Mouse (Mus musculus) lung, embryonic 14.5 days (tissue): ENCODE measurements around the gene Eif3l. TPM values are rescaled to one million over a fixed set of nuclear protein-coding genes. Genes with fewer than 3 reads are reported as not detected.

Source experiments
- ATAC-seq: fragments of 200-750 bp; cut with Nextera tagmentation; 2 replicates; pipeline ENCODE4 v1.8.0; 2017; ENCODE audit warnings: mild to moderate bottlenecking, moderate TSS enrichment, moderate library complexity; ENCODE audit not compliant: insufficient read depth
- DNase-seq: peaks from one replicate; pipeline ENCODE4 v3.0.0-alpha.2; 2015
- H3K27ac ChIP-seq: fragments of 300-500 bp; sonication (generic); 2 replicates; pipeline ENCODE4 v1.5.1; 2014; ENCODE audit warnings: low read depth, mild to moderate bottlenecking, moderate library complexity
- H3K27me3 ChIP-seq: fragments of 300-500 bp; sonication (generic); 2 replicates; pipeline ENCODE4 v1.6.1; 2014; ENCODE audit warnings: low read length, control low read depth; ENCODE audit not compliant: insufficient read depth
- H3K36me3 ChIP-seq: fragments of 300-500 bp; sonication (generic); 2 replicates; pipeline ENCODE4 v1.6.1; 2014; ENCODE audit warnings: control low read depth; ENCODE audit not compliant: insufficient read depth
- H3K4me1 ChIP-seq: fragments of 300-500 bp; sonication (generic); 2 replicates; pipeline ENCODE4 v1.6.1; 2014; ENCODE audit warnings: antibody characterized with exemption, control low read depth; ENCODE audit not compliant: insufficient read depth
- H3K4me2 ChIP-seq: fragments of 300-500 bp; sonication (generic); 2 replicates; pipeline ENCODE4 v1.6.1; 2014; ENCODE audit warnings: mild to moderate bottlenecking
- H3K4me3 ChIP-seq: fragments of 300-500 bp; sonication (generic); 2 replicates; pipeline ENCODE4 v1.5.1; 2014; ENCODE audit warnings: low read depth, low read length
- H3K9ac ChIP-seq: fragments of 300-500 bp; sonication (generic); 2 replicates; pipeline ENCODE4 v1.6.1; 2014
- H3K9me3 ChIP-seq: fragments of 300-500 bp; sonication (generic); 2 replicates; pipeline ENCODE4 v1.6.1; 2016; ENCODE audit warnings: low read depth, low read length, control low read depth
- CTCF ChIP-seq: IDR thresholded peaks from 2 replicates; pipeline ENCODE4 v1.5.1; 2016; ENCODE audit warnings: antibody characterized with exemption, low read depth
- WGBS: fragments of 180-500 bp; shearing (Covaris S2); extraction: QIAGEN DNeasy Blood & Tissue Kit; methylation state at CpG from one replicate; pipeline ENCODE4 v1.1.7; 2014; 5-methylcytosine and 5-hydroxymethylcytosine counted together
- polyA plus RNA-seq: library from polyadenylated mRNA; unstranded; fragments of >200 nt; fragmentation: Nextera tagmentation; extraction: Ambion mirVana; gene quantifications from 2 replicates; pipeline ENCODE4 v1.2.1, GENCODE M21; 2014

The Eif3l gene
- polyA plus RNA-seq, 1 experiment from 2014 or later, result 243 TPM

DNA sequence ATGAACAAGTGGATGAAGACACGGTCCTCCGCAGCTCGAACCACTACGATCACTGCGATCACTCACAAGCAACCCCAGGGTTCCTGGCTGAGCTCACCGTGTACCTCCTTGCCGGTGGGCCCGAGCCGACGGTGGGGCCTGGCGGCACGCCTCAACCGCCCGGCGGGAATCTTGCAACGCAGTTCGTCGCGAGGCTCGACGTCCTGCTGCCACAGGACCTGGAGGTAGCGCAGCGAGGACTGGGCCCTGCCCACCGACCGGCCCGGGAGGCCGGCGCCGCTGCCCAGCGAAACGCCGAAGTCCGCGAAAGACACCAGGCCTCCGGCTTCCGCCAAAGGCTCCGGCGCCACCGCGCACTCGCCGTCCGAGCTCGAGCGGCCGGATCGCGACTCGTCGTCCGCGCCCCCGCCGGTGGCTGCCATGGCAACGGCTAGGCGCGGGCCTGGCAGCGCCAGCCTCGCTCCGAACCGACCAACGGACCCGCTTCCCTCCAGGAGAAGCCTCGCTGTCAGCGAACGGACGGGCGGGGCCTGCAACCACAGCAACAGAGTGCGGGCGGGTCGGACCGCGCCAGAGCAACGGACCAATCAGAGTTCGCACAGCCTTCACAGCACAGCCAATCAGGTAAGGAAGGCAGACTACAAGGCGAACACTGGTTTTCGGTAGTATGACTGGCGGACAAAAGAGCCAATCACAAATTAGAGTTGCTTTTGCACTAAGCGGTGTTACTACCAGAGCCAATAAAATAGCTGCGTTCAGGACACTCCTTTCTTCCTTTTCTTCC is 12.4 kb upstream of the Eif3l start, which contains the start of gene Ankrd54:
TSS of gene Ankrd54 (minus strand) at position 518 of the 784 bp plus-strand sequence.
- peak; percentile 99 for ATAC-seq
- H3K27ac ChIP-seq, result peak within 1 kb of the TSS; percentile 67
- H3K4me1 ChIP-seq, result 0 out of 2 replicates have a peak, but pooled peaks cover 5% of the 10 kb centered on the region
- peaks cover 32% of the 10 kb centered on the region for H3K36me3 ChIP-seq
- no peaks in the 10 kb centered on the region for H3K27me3 ChIP-seq
- no peak for TF ChIP-seq CTCF
- DNase-seq, result peak; percentile 100
- WGBS, result under 1% methylated on average over 79 of the region's 80 CpGs
- peak within 1 kb of the TSS; percentile 98 for H3K4me3 ChIP-seq
- H3K9ac ChIP-seq, result peak within 1 kb of the TSS; percentile 84
- H3K4me2 ChIP-seq, result peak within 1 kb of the TSS; percentile 78
- no peaks in the 10 kb centered on the region for H3K9me3 ChIP-seq

DNA sequence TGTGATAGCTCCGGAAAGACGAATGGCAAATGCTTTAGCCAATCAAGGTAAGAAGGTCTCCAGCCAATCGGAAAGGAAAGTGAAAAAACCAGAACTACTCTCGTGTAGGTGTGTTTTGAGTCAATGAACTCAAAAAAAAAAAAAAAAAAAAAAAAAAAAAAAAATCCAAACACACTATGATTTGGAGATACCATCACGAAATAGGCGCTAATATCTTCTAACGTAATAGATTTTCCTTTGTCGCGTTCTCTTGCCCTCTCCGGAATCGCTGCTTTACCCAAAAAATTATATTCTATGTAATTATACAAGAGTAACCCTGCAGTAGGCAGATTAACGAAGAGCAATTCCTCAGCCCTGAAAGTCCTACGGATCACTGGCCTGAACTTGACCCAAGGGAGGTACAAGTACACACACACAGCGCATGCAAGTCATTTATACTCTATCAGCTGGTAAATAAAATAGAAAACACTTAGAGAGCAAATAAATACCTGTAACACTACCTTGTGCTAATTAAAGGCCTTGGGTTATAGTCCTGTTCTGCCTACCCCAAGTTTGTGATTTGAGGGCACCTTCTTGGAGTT is 11.7 kb upstream of the Eif3l start:
- peak overlapping the region; percentile 36 for H3K4me3 ChIP-seq
- ATAC-seq (no peak), DNase-seq (no peak)
- H3K36me3 ChIP-seq, result peaks cover 26% of the 10 kb centered on the region
- peak overlapping the region; percentile 52 for H3K9ac ChIP-seq
- no peaks in the 10 kb centered on the region for H3K27me3 ChIP-seq
- H3K4me2 ChIP-seq, result peak overlapping the region; percentile 74
- 0 out of 2 replicates have a peak, but pooled peaks cover 5% of the 10 kb centered on the region for H3K4me1 ChIP-seq
- no peak overlapping the region for H3K27ac ChIP-seq
- no peaks in the 10 kb centered on the region for H3K9me3 ChIP-seq
- WGBS, result 10% methylated on average over 14 of the region's 14 CpGs
- TF ChIP-seq CTCF, result no peak

DNA sequence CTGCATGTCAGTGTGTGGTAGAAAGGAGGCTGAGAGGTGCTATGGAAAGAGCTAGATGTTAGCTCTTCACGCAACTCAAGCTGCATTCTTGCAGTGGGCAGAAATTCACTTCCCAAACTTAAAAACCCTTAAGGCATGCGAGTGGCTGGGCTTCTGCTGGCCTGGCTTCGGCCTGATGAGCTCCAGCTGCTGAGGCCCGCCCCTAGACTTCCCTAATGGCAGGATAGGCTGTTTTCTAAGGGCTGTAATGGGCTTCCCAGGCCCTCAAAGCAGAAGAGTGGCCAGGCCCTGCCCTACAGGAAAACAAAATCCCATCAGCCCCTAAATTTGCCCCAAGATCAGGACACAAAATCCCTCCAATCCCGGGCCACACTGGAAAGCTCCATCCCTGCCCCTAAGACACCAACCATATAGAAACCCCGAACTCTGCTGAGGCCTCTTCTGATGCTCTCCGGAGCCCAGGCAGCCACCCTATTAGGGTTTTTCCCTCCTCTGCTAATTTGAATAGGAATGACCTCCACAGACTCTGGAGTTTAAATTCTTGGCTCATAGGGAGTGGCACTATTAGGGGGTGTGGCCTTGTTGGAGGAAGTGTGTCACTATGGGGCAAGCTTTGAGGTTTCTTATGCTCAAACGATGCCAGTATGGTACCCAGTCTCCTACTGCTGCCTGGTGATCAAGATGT is 9.8 kb upstream of the Eif3l start:
- H3K27me3 ChIP-seq, result no peaks in the 10 kb centered on the region
- TF ChIP-seq CTCF, result no peak
- H3K9me3 ChIP-seq, result no peaks in the 10 kb centered on the region
- H3K4me2 ChIP-seq, result no peak overlapping the region
- ATAC-seq, result no peak
- H3K36me3 ChIP-seq, result peaks cover 7% of the 10 kb centered on the region
- peak; percentile 68 for DNase-seq
- H3K27ac ChIP-seq, result peak overlapping the region; percentile 77
- H3K4me1 ChIP-seq, result 0 out of 2 replicates have a peak, but pooled peaks cover 5% of the 10 kb centered on the region
- H3K4me3 ChIP-seq, result no peak overlapping the region
- WGBS, result 42% methylated on average over 8 of the region's 8 CpGs
- no peak overlapping the region for H3K9ac ChIP-seq

DNA sequence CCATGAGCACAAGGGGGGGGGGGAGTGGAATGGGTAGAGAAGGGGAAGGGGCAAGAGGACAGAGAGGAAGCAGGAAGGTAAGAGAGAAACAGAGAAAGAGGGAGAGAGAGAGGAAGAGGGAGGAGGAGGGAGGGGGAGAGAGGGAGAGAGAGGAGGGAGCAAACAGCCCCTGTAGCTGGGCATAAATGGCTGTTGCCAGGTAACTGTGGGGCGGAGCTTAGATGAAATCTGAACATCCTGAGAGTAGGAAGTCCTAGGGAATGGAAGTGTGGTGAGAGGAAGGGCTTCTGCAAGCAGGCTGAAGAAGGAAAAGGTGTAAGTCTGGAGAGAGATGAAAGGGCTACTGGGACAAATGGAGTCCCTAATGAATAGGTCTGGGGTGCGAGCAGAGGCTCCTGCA is 8.7 kb upstream of the Eif3l start:
- 23% methylated on average over 2 of the region's 2 CpGs for WGBS
- H3K27ac ChIP-seq, result no peak overlapping the region
- no peak for TF ChIP-seq CTCF
- no peaks in the 10 kb centered on the region for H3K36me3 ChIP-seq
- no peak for ATAC-seq
- H3K9me3 ChIP-seq, result no peaks in the 10 kb centered on the region
- H3K4me1 ChIP-seq, result 0 out of 2 replicates have a peak, but pooled peaks cover 5% of the 10 kb centered on the region
- H3K4me3 ChIP-seq, result no peak overlapping the region
- H3K9ac ChIP-seq, result no peak overlapping the region
- peak; percentile 51 for DNase-seq
- H3K27me3 ChIP-seq, result no peaks in the 10 kb centered on the region
- H3K4me2 ChIP-seq, result no peak overlapping the region

DNA sequence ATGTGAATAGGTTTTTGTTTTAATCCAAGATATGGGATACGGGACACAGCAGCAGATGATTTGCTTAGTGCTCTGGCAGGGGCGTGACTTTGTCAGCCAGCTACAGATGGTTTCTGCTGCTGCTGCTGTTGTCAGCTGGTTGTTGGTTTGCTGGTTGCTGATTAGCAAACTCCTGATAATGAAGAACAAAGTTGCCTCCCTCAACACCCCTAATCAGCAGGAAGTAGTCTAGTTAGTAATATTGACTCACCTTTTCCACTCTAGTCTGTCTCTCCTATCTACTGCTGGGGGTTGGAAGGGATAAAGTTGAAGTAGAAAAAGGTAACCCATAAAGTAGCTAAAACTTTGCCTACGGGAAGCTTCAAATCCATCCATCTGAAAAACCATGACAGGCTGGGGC is 7.3 kb upstream of the Eif3l start:
- ATAC-seq, result no peak
- TF ChIP-seq CTCF, result no peak
- H3K27me3 ChIP-seq, result no peaks in the 10 kb centered on the region
- WGBS, result 57% methylated on average over 3 of the region's 3 CpGs
- no peak overlapping the region for H3K27ac ChIP-seq
- H3K4me3 ChIP-seq, result no peak overlapping the region
- H3K36me3 ChIP-seq, result no peaks in the 10 kb centered on the region
- DNase-seq, result no peak
- no peak overlapping the region for H3K9ac ChIP-seq
- 0 out of 2 replicates have a peak, but pooled peaks cover 2% of the 10 kb centered on the region for H3K4me1 ChIP-seq
- no peaks in the 10 kb centered on the region for H3K9me3 ChIP-seq
- H3K4me2 ChIP-seq, result no peak overlapping the region

DNA sequence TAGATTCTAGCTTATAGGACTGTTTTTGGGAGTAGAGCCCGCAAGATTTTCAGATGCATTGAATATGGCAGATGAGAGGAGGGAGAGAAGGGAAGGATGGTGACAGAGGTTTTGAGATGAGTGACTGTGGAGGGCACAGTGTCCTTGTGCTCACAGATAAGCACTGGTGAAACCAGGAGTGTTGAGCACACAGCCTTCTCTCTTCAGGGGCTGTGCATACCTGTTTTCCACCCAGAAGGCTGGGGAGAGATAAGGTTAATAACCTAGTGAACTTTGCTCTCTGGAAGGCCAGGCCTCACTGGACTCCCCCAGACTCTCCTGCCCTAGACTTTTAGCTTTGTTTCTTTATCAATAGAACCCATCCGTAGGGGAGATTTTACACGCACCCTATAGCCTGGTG is 6.6 kb upstream of the Eif3l start:
- Histone ChIP-seq H3K27me3 (no peaks in the 10 kb centered on the region), H3K9ac (no peak overlapping the region), H3K27ac (no peak overlapping the region; the same call in 1 of the 2 replicates), H3K4me2 (no peak overlapping the region), H3K36me3 (no peaks in the 10 kb centered on the region), H3K4me3 (no peak overlapping the region), H3K4me1 (0 out of 2 replicates have a peak, but pooled peaks cover under 1% of the 10 kb centered on the region), H3K9me3 (no peaks in the 10 kb centered on the region)
- ATAC-seq (no peak), DNase-seq (no peak)
- 79% methylated on average over 3 of the region's 3 CpGs for WGBS
- TF ChIP-seq CTCF, result no peak
